Mouse (Mus musculus): Measurements from ENCODE around the gene Lamtor3. TPM values are rescaled to one million over a fixed set of nuclear protein-coding genes. Genes with fewer than 3 reads are reported as not detected.
"Not testable (repeated sequence)": the region's sequence is repeated elsewhere in the genome, so short reads cannot be mapped to it uniquely, and the experiment has no call there.

Gene Lamtor3
- polyA plus RNA-seq, 1 experiment from 2014 or later: 132 TPM

DNA sequence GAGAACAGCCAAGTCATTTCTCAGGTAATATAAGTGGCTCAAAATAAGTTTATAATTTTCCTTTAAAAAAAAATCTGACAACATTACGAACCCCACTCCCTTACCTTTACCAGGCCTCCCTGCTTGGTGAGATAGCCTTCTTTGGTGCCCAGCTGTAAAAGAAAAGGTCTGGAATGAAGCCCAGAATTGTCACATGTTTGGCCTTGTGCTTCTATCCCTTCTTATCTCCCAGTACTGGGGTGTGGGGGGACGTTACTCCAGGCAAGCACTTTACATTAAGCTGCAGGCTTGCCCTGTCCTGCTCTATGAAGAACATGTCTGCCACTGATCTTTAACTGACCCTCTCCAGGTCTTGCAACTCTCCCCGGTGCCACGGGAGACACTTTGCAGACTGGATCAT lies 22.5 kb downstream of the Lamtor3 start:
- no peak for ATAC-seq (ENCODE audit: low read depth)
- H3K4me2 ChIP-seq (ENCODE audit: low read depth, low read length): no peak overlapping the region
- WGBS: 82% methylated on average over 4 of the region's 4 CpGs
- H3K9ac ChIP-seq (replicated peaks; ENCODE audit: low read depth, low read length): no peak overlapping the region
- no peaks in the 10 kb centered on the region for H3K4me1 ChIP-seq (ENCODE audit: control insufficient read depth, insufficient read depth, low read length)
- no peaks in the 10 kb centered on the region for H3K9me3 ChIP-seq (ENCODE audit: control insufficient read depth, low read length)
- no peaks in the 10 kb centered on the region for H3K27me3 ChIP-seq (ENCODE audit: control insufficient read depth, insufficient read depth, low read length)
- H3K27ac ChIP-seq (ENCODE audit: low read depth, low read length): no peak overlapping the region
- no peak overlapping the region for H3K4me3 ChIP-seq (ENCODE audit: low read depth, low read length)
- no peaks in the 10 kb centered on the region for H3K36me3 ChIP-seq (ENCODE audit: control insufficient read depth, insufficient read depth, low read length)

DNA sequence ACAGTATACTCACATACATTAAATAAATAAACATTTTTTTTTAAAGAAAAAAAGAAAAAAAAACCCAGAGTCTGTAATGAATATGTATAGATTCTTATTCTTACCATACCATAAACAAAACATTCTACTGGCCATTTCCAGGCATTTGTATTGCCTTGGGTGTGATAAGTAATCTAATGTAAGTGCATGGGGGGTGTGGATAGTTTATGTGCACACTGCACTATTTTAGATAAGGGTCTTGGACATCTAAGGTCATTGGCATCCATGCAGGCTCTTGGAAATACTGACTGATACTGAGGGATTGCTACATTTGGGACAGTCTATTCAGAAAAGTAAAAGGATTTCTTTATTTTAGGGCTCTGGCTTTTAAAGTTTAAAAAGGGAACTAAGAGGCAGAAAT lies 23.2 kb downstream of the Lamtor3 start:
- Histone ChIP-seq H3K27ac (ENCODE audit: low read depth, low read length) (no peak overlapping the region), H3K9me3 (ENCODE audit: control insufficient read depth, low read length) (no peaks in the 10 kb centered on the region), H3K4me1 (ENCODE audit: control insufficient read depth, insufficient read depth, low read length) (no peaks in the 10 kb centered on the region), H3K9ac (replicated peaks; ENCODE audit: low read depth, low read length) (no peak overlapping the region), H3K36me3 (ENCODE audit: control insufficient read depth, insufficient read depth, low read length) (no peaks in the 10 kb centered on the region), H3K27me3 (ENCODE audit: control insufficient read depth, insufficient read depth, low read length) (no peaks in the 10 kb centered on the region), H3K4me3 (ENCODE audit: low read depth, low read length) (no peak overlapping the region), H3K4me2 (ENCODE audit: low read depth, low read length) (no peak overlapping the region)
- ATAC-seq (ENCODE audit: low read depth): no peak

DNA sequence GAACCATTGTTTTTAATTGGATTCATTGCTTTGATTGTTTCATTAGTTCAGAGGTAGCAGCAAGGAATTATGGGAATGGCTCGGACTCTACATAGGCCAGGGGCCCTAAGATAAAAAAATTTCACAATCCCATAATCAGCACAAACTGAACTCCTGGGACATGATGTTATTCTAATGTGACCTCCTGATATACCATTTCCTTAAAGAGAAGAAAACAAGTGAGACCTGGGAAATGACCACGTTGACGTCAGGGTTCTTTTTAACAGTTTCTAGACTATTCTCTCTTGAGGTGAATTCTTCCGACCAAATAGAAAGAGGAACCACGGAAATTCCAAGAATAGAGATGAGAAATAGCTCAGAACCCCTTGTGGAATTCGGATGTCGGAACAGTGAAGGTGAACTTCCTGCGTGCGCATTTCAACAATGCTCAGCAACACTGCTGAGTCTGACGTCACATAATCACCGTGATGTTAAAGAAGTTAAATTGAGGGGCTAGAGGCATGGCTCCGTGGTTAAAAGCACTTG lies 23.9 kb downstream of the Lamtor3 start:
- H3K4me3 ChIP-seq (ENCODE audit: low read depth, low read length): no peak overlapping the region
- H3K27me3 ChIP-seq (ENCODE audit: control insufficient read depth, insufficient read depth, low read length): no peaks in the 10 kb centered on the region
- no peak overlapping the region for H3K9ac ChIP-seq (replicated peaks; ENCODE audit: low read depth, low read length)
- no peak for ATAC-seq (ENCODE audit: low read depth)
- no peak overlapping the region for H3K4me2 ChIP-seq (ENCODE audit: low read depth, low read length)
- no peaks in the 10 kb centered on the region for H3K4me1 ChIP-seq (ENCODE audit: control insufficient read depth, insufficient read depth, low read length)
- WGBS: 91% methylated on average over 12 of the region's 12 CpGs
- no peak overlapping the region for H3K27ac ChIP-seq (ENCODE audit: low read depth, low read length)
- H3K36me3 ChIP-seq (ENCODE audit: control insufficient read depth, insufficient read depth, low read length): no peaks in the 10 kb centered on the region
- no peaks in the 10 kb centered on the region for H3K9me3 ChIP-seq (ENCODE audit: control insufficient read depth, low read length)

DNA sequence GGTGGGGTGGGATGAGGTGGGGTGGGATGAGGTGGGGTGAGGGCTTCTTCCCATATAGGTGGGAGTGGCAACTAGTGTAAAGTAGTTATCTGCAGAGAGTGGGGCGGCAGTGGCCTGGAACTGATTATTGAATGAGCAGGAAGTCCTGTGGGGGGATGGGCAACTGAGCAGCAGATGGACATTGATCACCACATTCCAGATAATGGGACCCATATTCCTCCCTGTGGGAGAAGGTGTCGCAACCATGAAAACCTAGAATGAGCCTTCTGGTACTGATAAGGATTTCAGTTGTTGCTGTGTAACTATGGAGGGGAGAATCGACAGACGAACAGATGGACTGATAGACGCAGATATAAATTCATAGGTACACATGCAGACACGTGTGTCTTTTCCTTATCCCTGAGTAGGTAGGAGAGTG lies 25.4 kb downstream of the Lamtor3 start:
- no peak for ATAC-seq (ENCODE audit: low read depth)
- no peaks in the 10 kb centered on the region for H3K27me3 ChIP-seq (ENCODE audit: control insufficient read depth, insufficient read depth, low read length)
- H3K4me3 ChIP-seq (ENCODE audit: low read depth, low read length): no peak overlapping the region
- no peak overlapping the region for H3K27ac ChIP-seq (ENCODE audit: low read depth, low read length)
- no peaks in the 10 kb centered on the region for H3K36me3 ChIP-seq (ENCODE audit: control insufficient read depth, insufficient read depth, low read length)
- 87% methylated on average over 6 of the region's 6 CpGs for WGBS
- no peak overlapping the region for H3K4me2 ChIP-seq (ENCODE audit: low read depth, low read length)
- H3K4me1 ChIP-seq (ENCODE audit: control insufficient read depth, insufficient read depth, low read length): no peaks in the 10 kb centered on the region
- no peak overlapping the region for H3K9ac ChIP-seq (replicated peaks; ENCODE audit: low read depth, low read length)
- no peaks in the 10 kb centered on the region for H3K9me3 ChIP-seq (ENCODE audit: control insufficient read depth, low read length)

DNA sequence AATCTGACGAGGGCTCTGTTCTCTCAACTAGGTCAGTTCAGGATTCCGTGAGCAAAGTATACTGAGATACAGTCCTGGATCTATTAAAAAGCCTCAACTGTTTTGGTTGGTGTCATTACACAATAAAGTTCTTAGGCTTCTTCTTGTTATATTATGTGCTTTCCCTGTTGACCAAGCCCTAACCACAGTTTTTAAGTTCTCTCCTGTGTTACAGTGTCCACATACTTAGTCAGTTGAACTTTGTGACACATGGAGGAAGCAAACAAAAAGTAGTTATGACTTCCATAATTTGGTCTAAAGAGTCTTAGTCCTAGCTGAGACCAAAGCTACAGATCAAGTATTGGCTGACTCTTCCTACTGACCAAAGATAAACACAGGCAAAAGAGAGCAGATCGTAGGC lies 28.5 kb downstream of the Lamtor3 start:
- no peak for ATAC-seq (ENCODE audit: low read depth)
- 93% methylated on average over 3 of the region's 3 CpGs for WGBS

DNA sequence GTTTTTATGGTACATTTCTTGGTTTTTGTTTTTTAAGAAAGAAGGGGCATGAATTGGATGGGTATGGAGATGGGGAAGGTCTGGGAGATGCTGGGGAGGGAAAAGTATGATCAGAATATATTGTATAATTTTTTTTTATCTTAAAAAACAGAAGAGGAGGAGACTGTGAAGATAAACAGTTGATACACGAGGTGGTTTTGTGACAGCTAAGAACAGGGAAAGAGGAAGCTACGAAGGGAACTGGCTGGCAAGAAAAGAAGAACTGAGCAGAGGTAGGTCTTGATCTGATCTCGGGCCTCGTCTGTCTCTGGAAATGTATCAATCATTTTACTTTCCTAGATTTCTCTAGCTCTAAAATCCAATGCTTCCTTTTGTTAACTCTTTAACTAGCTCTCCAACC lies 29.2 kb downstream of the Lamtor3 start:
- Histone ChIP-seq H3K9me3 (ENCODE audit: control insufficient read depth, low read length) (no peaks in the 10 kb centered on the region), H3K27me3 (ENCODE audit: control insufficient read depth, insufficient read depth, low read length) (no peaks in the 10 kb centered on the region), H3K4me3 (ENCODE audit: low read depth, low read length) (no peak overlapping the region), H3K4me1 (ENCODE audit: control insufficient read depth, insufficient read depth, low read length) (no peaks in the 10 kb centered on the region), H3K36me3 (ENCODE audit: control insufficient read depth, insufficient read depth, low read length) (no peaks in the 10 kb centered on the region), H3K9ac (replicated peaks; ENCODE audit: low read depth, low read length) (no peak overlapping the region), H3K4me2 (ENCODE audit: low read depth, low read length) (no peak overlapping the region), H3K27ac (ENCODE audit: low read depth, low read length) (no peak overlapping the region)
- ATAC-seq (ENCODE audit: low read depth): no peak
- WGBS: 81% methylated on average over 4 of the region's 4 CpGs

More for the DNA sequence above, 28.5 kb downstream of the Lamtor3 start:
- Histone ChIP-seq H3K27me3 (ENCODE audit: control insufficient read depth, insufficient read depth, low read length) (no peaks in the 10 kb centered on the region), H3K4me2 (ENCODE audit: low read depth, low read length) (no peak overlapping the region), H3K4me3 (ENCODE audit: low read depth, low read length) (no peak overlapping the region), H3K4me1 (ENCODE audit: control insufficient read depth, insufficient read depth, low read length) (no peaks in the 10 kb centered on the region), H3K9me3 (ENCODE audit: control insufficient read depth, low read length) (no peaks in the 10 kb centered on the region), H3K9ac (replicated peaks; ENCODE audit: low read depth, low read length) (no peak overlapping the region), H3K27ac (ENCODE audit: low read depth, low read length) (no peak overlapping the region), H3K36me3 (ENCODE audit: control insufficient read depth, insufficient read depth, low read length) (no peaks in the 10 kb centered on the region)

DNA sequence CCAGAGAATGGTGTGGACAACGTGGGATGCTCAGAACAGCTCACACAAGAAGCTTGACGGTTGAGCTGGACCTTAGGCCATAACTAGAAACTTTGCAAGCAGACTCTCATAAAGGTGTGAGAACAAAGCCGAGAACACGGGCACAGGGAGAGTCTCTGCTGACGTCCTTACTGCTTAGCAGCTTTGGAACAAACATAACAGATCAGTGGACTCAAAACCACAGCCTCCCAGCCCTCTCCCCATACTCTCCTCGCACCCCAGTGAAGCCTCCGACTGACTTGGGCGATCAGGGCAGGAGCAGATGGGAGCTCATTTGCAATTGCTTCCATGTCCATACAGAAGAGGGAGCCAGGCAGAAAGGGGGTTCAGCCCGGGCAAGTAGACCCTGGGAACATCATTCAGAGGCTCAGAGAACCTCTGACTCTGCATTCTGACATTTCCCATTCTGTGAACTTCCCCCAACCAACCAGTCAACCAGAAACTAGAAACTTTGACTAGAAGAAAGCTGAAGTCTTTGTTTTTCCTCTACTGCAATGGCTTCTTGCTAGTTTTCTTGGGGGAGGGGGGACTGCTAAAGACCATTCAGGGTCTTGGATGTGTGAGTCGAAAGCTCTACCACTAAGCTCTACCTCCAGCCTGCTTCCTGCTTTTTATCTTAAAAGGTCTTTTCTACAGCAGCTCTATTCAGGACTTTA lies 32.0 kb downstream of the Lamtor3 start:
- no peak for ATAC-seq (ENCODE audit: low read depth)
- Histone ChIP-seq H3K4me1 (ENCODE audit: control insufficient read depth, insufficient read depth, low read length) (no peaks in the 10 kb centered on the region), H3K27me3 (ENCODE audit: control insufficient read depth, insufficient read depth, low read length) (no peaks in the 10 kb centered on the region), H3K4me3 (ENCODE audit: low read depth, low read length) (no peak overlapping the region), H3K27ac (ENCODE audit: low read depth, low read length) (no peak overlapping the region), H3K9ac (replicated peaks; ENCODE audit: low read depth, low read length) (no peak overlapping the region), H3K4me2 (ENCODE audit: low read depth, low read length) (no peak overlapping the region), H3K9me3 (ENCODE audit: control insufficient read depth, low read length) (no peaks in the 10 kb centered on the region), H3K36me3 (ENCODE audit: control insufficient read depth, insufficient read depth, low read length) (no peaks in the 10 kb centered on the region)
- WGBS: 84% methylated on average over 10 of the region's 10 CpGs

DNA sequence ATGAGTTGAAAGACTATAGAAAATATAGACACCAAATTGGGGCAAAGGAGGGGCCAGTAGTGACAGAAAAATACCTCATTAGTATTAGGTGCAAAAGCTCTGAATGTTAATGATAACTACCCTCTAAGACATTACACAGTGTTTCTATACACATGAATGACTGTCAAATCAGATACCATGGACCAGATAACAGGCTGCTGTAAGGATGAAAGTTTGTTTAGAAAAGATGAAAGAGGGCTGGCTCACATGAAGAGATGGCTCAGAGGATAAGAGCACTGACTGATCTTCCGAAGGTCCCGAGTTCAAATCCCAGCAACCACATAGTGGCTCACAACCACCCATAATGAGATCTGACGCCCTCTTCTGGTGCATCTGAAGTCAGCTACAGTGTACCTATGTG lies 33.0 kb downstream of the Lamtor3 start:
- not testable (repeated sequence) for H3K9ac ChIP-seq (replicated peaks; ENCODE audit: low read depth, low read length); ATAC-seq (ENCODE audit: low read depth); H3K4me2 ChIP-seq (ENCODE audit: low read depth, low read length); H3K36me3 ChIP-seq (ENCODE audit: control insufficient read depth, insufficient read depth, low read length); H3K27me3 ChIP-seq (ENCODE audit: control insufficient read depth, insufficient read depth, low read length); H3K9me3 ChIP-seq (ENCODE audit: control insufficient read depth, low read length); H3K4me1 ChIP-seq (ENCODE audit: control insufficient read depth, insufficient read depth, low read length); H3K4me3 ChIP-seq (ENCODE audit: low read depth, low read length); H3K27ac ChIP-seq (ENCODE audit: low read depth, low read length)
- WGBS: 93% methylated on average over 3 of the region's 3 CpGs

DNA sequence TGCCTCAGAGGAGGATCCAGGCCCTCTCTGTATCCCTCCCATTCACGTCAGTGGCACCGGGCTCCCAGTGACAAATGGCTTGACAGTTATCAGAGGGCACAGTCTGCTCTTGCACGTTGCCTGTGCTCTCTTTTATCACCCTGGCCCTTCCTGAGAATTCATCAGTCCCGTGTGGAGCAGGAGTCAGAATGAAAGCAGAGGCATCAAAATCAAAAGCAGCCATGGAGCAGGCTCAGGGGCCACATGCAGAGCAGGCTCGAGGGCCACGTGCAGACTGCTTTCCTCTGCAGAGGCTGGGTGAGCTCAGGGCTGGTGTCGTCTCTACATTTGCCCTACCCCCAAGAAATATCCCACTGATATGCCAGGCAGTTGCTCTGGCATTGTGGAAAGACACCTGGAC lies 33.5 kb downstream of the Lamtor3 start:
- Histone ChIP-seq H3K36me3 (ENCODE audit: control insufficient read depth, insufficient read depth, low read length) (no peaks in the 10 kb centered on the region), H3K9me3 (ENCODE audit: control insufficient read depth, low read length) (no peaks in the 10 kb centered on the region), H3K9ac (replicated peaks; ENCODE audit: low read depth, low read length) (no peak overlapping the region), H3K4me1 (ENCODE audit: control insufficient read depth, insufficient read depth, low read length) (no peaks in the 10 kb centered on the region), H3K4me2 (ENCODE audit: low read depth, low read length) (no peak overlapping the region), H3K27me3 (ENCODE audit: control insufficient read depth, insufficient read depth, low read length) (no peaks in the 10 kb centered on the region), H3K27ac (ENCODE audit: low read depth, low read length) (no peak overlapping the region), H3K4me3 (ENCODE audit: low read depth, low read length) (no peak overlapping the region)
- ATAC-seq (ENCODE audit: low read depth): no peak
- 31% methylated on average over 7 of the region's 7 CpGs for WGBS

Data from neural tube, embryonic 14.5 days (tissue).